Mouse (Mus musculus) neutrophil, adult 5-6 weeks (primary cell): ENCODE measurements at regions not wholly inside any gene's neighbourhood (a gene's known extent, or its start where the extent isn't known, plus 50 kb on each side); places are given as distances from the start of the nearest gene placed in this dataset.

Experiments used
- ATAC-seq: fragments of 151-379, 151-347 bp; 2 replicates; pipeline ENCODE4 v1.8.0; 2017; ENCODE audit warnings: mild to moderate bottlenecking, moderate TSS enrichment; ENCODE audit not compliant: insufficient number of reproducible peaks, poor library complexity, low FRiP score, severe bottlenecking; ENCODE audit errors: extremely low read depth

- no peak for ATAC-seq
These were observed 214.2 kb downstream of the Gm19410 start for GRCm38 (mm10) chr8:35979638-35980255.

- ATAC-seq, result no peak
These were observed 217.5 kb downstream of the Gm19410 start for GRCm38 (mm10) chr8:35983083-35983482.

GRCm38 (mm10) chr8:35985152-35985689 lies 219.6 kb downstream of the Gm19410 start:
- ATAC-seq, result no peak

- ATAC-seq, result no peak
These were observed 221.7 kb downstream of the Gm19410 start for GRCm38 (mm10) chr8:35987327-35987726.

- no peak for ATAC-seq
These were observed 225.4 kb downstream of the Gm19410 start for GRCm38 (mm10) chr8:35991013-35991412.

GRCm38 (mm10) chr8:35991936-35992603 lies 226.5 kb downstream of the Gm19410 start:
- no peak for ATAC-seq

GRCm38 (mm10) chr8:35996330-35997077 lies 230.9 kb downstream of the Gm19410 start:
- no peak for ATAC-seq

- no peak for ATAC-seq
These were observed 234.0 kb downstream of the Gm19410 start for GRCm38 (mm10) chr8:35999584-35999983.

- ATAC-seq, result no peak
These were observed 238.8 kb downstream of the Gm19410 start for GRCm38 (mm10) chr8:36004387-36004786.

- no peak for ATAC-seq
These were observed 239.9 kb downstream of the Gm19410 start for GRCm38 (mm10) chr8:36005536-36005935.

- no peak for ATAC-seq
These were observed 242.1 kb downstream of the Gm19410 start for GRCm38 (mm10) chr8:36007724-36008123.

- ATAC-seq, result no peak
These were observed 244.0 kb downstream of the Gm19410 start for GRCm38 (mm10) chr8:36009565-36009964.

GRCm38 (mm10) chr8:36010446-36011217 lies 245.0 kb downstream of the Gm19410 start:
- 0 out of 2 replicates have a peak, but pooled peaks have one; percentile 36 for ATAC-seq

GRCm38 (mm10) chr8:36014862-36015261 lies 249.3 kb downstream of the Gm19410 start:
- no peak for ATAC-seq

- ATAC-seq, result peak; percentile 56; the same call in 1 of the 2 replicates
These were observed 250.9 kb downstream of the Gm19410 start for GRCm38 (mm10) chr8:36016321-36017114.

GRCm38 (mm10) chr8:36018993-36019753 lies 253.6 kb downstream of the Gm19410 start:
- peak; percentile 51; the same call in 1 of the 2 replicates for ATAC-seq

GRCm38 (mm10) chr8:36019895-36020294 lies 254.3 kb downstream of the Gm19410 start:
- ATAC-seq, result no peak
